Mouse (Mus musculus) liver, embryonic 14.5 days (tissue): ENCODE data around the gene Rpl23a. TPM values are rescaled to one million over a fixed set of nuclear protein-coding genes. Genes with fewer than 3 reads are reported as not detected.

ENCODE experiments used
- ATAC-seq: fragments of 200-750 bp; cut with Nextera tagmentation; 2 replicates; pipeline ENCODE4 v1.8.0; 2017; ENCODE audit warnings: moderate number of reproducible peaks, mild to moderate bottlenecking, moderate library complexity; ENCODE audit not compliant: insufficient read depth
- DNase-seq, 3 experiments: peaks; one replicate each; pipeline ENCODE4 v3.0.0-alpha.2; 2012 to 2013; ENCODE audit warnings: low read depth in 3 of 3, low spot score in 3 of 3
- H3K27ac ChIP-seq: fragments of 300-500 bp; sonication (generic); 2 replicates; pipeline ENCODE4 v1.5.1; 2014; ENCODE audit warnings: moderate library complexity, mild to moderate bottlenecking, control low read depth, inconsistent platforms
- H3K27me3 ChIP-seq: fragments of 300-500 bp; sonication (generic); 2 replicates; pipeline ENCODE4 v1.6.1; 2014; ENCODE audit warnings: mild to moderate bottlenecking, low read length, moderate library complexity; ENCODE audit not compliant: control insufficient read depth, insufficient read depth
- H3K36me3 ChIP-seq: fragments of 300-500 bp; sonication (generic); replicated peaks from 2 replicates; pipeline ENCODE4 v1.6.1; 2014; ENCODE audit warnings: low read depth; ENCODE audit not compliant: control insufficient read depth, insufficient read depth
- H3K4me1 ChIP-seq, 2 experiments: fragments of 200-500 bp in 1 of 2; fragments of 300-500 bp in 1 of 2; sonication (generic) in 1 of 2; replicated peaks; 2 replicates each; pipeline ENCODE4 v1.6.1; 2012 to 2014; ENCODE audit warnings: antibody characterized with exemption in 1 of 2, inconsistent platforms in 1 of 2, low read length in 1 of 2; ENCODE audit not compliant: control insufficient read depth in 2 of 2, insufficient read depth in 2 of 2
- H3K4me2 ChIP-seq: fragments of 300-500 bp; sonication (generic); 2 replicates; pipeline ENCODE4 v1.6.1; 2014; ENCODE audit warnings: low read depth, mild to moderate bottlenecking, control low read depth, moderate library complexity
- H3K4me3 ChIP-seq, 2 experiments: fragments of 200-500 bp in 1 of 2; fragments of 300-500 bp in 1 of 2; sonication (generic) in 1 of 2; 2 replicates each; pipeline ENCODE4 v1.5.1; 2012 to 2014; ENCODE audit warnings: low read depth in 2 of 2, low read length in 2 of 2, mild to moderate bottlenecking in 2 of 2, control low read depth in 1 of 2, inconsistent platforms in 1 of 2, moderate library complexity in 1 of 2; ENCODE audit not compliant: insufficient read depth in 1 of 2
- H3K9ac ChIP-seq: fragments of 300-500 bp; sonication (generic); replicated peaks from 2 replicates; pipeline ENCODE4 v1.6.1; 2014; ENCODE audit warnings: mild to moderate bottlenecking, control low read depth, moderate library complexity
- H3K9me3 ChIP-seq: fragments of 300-500 bp; sonication (generic); 2 replicates; pipeline ENCODE4 v1.6.1; 2016; ENCODE audit warnings: low read length, mixed read lengths; ENCODE audit not compliant: control insufficient read depth
- CTCF ChIP-seq: IDR thresholded peaks from 2 replicates; pipeline ENCODE4 v1.5.1; 2016; ENCODE audit warnings: antibody characterized with exemption, low read depth, control low read depth
- EP300 ChIP-seq: IDR thresholded peaks from 2 replicates; pipeline ENCODE4 v1.6.1; 2016; ENCODE audit warnings: antibody characterized with exemption, low read depth
- WGBS: fragments of 180-500 bp; shearing (Covaris S2); extraction: QIAGEN DNeasy Blood & Tissue Kit; methylation state at CpG from one replicate; pipeline ENCODE4 v1.1.7; 2014; ENCODE audit not compliant: insufficient replicate concordance; 5-methylcytosine and 5-hydroxymethylcytosine counted together
- polyA plus RNA-seq, 2 experiments: library from polyadenylated mRNA; depleted of rRNA in 1 of 2; stranded (reverse) in 1 of 2; unstranded in 1 of 2; fragments of >200 nt; fragmentation: Nextera tagmentation in 1 of 2; extraction: Ambion mirVana in 1 of 2; gene quantifications; 2 replicates each; pipeline versions ENCODE4 v1.2.1 to v1.2.3; 2012 to 2014

The Rpl23a gene
- polyA plus RNA-seq, 2 experiments: 1,100 to 1,347 TPM

DNA sequence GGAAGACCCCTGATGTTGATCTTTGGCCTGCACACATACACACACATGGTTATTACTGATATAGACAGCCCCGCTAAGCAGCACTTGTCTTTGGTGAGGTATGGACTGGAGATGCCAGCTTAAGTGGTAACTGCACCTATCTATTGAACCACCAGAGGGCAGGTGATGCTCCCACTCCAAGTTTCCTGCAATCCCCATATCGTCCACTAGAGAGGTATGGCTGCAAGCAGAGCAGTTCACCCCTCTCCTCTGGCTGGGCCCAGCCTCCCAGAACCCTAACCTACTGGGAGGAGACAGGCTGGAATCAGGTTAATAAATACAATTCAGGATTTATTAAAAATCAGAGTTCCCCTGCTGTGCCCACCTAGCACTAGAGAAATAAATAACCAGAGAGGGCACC, 24.3 kb downstream of the Rpl23a start:
- peak; percentile 72 for ATAC-seq
- H3K4me1 ChIP-seq: peaks cover 6 to 9% of the 10 kb centered on the region in 2 experiments
- 14% methylated on average over 2 of the region's 2 CpGs for WGBS
- no peaks in the 10 kb centered on the region for H3K9me3 ChIP-seq
- H3K4me2 ChIP-seq: no peak overlapping the region
- no peak overlapping the region for H3K9ac ChIP-seq
- TF ChIP-seq CTCF (peak; percentile 100), EP300 (no peak)
- H3K4me3 ChIP-seq: no peak overlapping the region
- peak; percentile 81 to 83 (median 82) for DNase-seq
- H3K27ac ChIP-seq: no peak overlapping the region
- peaks cover 36% of the 10 kb centered on the region for H3K36me3 ChIP-seq
- H3K27me3 ChIP-seq: no peaks in the 10 kb centered on the region

DNA sequence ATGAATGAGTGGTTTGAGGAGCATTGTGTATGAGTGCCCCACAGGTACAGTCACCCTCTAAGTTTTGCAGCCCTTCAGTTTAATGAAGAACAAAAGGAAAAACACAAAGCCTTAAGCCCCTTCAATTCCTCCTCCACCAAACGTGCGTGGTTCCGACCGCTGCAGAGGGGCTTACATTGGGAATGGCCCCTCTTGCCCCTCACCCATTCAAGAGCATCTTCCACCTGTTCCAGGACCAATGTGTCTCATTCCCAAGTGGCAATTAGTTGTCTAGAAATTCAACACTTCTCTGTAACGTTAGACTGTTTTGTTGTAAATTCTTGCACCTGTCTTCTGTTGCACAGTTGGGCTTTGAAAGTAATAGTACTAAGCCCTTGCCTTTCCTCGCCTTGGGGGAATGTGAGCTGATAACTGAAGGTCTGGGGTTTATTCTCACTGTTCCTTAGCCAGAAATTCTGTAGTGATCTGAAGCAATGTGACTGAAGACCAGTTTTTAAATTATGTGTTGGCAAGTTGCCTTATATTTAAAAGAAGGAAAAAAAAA, 27.2 kb downstream of the Rpl23a start:
- ATAC-seq (no peak), DNase-seq (no peak)
- no peak overlapping the region for H3K27ac ChIP-seq
- TF ChIP-seq CTCF (no peak), EP300 (no peak)
- no peak overlapping the region for H3K4me2 ChIP-seq
- H3K36me3 ChIP-seq: peaks cover 31% of the 10 kb centered on the region
- H3K4me1 ChIP-seq: no peaks in the 10 kb centered on the region
- 82% methylated on average over 6 of the region's 6 CpGs for WGBS
- H3K27me3 ChIP-seq: no peaks in the 10 kb centered on the region
- H3K9me3 ChIP-seq: no peaks in the 10 kb centered on the region
- no peak overlapping the region for H3K4me3 ChIP-seq
- no peak overlapping the region for H3K9ac ChIP-seq

DNA sequence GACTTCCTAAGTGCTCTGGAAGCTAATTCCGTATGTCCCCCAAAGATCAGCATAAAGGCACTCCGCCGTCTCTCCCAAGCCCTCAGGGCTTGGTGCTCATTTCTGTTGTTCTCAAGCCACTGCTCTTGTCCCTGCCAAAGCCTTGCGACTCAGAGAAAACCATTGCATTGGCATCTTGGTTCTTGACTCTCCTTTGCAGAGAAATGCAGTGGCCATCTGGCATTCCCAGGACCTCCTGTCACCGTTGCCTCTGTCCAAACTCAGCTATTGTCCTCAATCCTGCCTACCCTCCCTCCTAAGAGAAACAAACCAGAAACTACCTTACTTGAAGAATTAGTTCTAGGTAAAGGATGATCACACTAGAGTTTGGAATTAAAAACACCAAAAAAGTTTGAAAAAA, 27.7 kb downstream of the Rpl23a start:
- H3K9me3 ChIP-seq: no peaks in the 10 kb centered on the region
- DNase-seq (no peak), ATAC-seq (no peak)
- no peak overlapping the region for H3K4me3 ChIP-seq
- H3K27me3 ChIP-seq: no peaks in the 10 kb centered on the region
- no peak for TF ChIP-seq CTCF
- no peak for TF ChIP-seq EP300
- 77% methylated on average over 5 of the region's 5 CpGs for WGBS
- H3K36me3 ChIP-seq: peaks cover 27% of the 10 kb centered on the region
- no peak overlapping the region for H3K27ac ChIP-seq
- no peak overlapping the region for H3K9ac ChIP-seq
- H3K4me2 ChIP-seq: no peak overlapping the region
- H3K4me1 ChIP-seq: no peaks in the 10 kb centered on the region

DNA sequence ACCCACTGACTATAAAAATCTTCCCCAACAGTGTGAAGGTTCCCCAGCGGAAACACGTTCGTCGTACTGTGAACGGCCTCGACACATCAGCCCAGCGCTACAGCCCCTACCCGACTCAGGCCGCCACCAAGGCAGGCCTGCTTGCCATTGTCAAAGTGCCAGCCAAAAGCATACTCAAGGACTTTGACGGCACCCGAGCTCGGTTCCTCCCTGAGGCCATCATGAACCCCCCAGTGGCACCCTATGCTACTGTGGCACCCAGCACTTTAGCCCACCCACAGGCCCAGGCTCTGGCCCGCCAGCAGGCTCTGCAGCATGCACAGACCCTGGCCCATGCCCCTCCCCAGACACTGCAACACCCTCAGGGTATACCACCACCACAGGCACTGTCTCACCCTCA, 29.6 kb downstream of the Rpl23a start:
- TF ChIP-seq CTCF (no peak), EP300 (no peak)
- peaks cover 13% of the 10 kb centered on the region for H3K36me3 ChIP-seq
- H3K4me2 ChIP-seq: no peak overlapping the region
- no peaks in the 10 kb centered on the region for H3K4me1 ChIP-seq
- no peaks in the 10 kb centered on the region for H3K27me3 ChIP-seq
- no peak overlapping the region for H3K4me3 ChIP-seq
- H3K9ac ChIP-seq: no peak overlapping the region
- H3K27ac ChIP-seq: no peak overlapping the region
- no peak for DNase-seq
- WGBS: 87% methylated on average over 13 of the region's 13 CpGs
- no peaks in the 10 kb centered on the region for H3K9me3 ChIP-seq
- 0 out of 2 replicates have a peak, but pooled peaks have one; percentile 12 for ATAC-seq

DNA sequence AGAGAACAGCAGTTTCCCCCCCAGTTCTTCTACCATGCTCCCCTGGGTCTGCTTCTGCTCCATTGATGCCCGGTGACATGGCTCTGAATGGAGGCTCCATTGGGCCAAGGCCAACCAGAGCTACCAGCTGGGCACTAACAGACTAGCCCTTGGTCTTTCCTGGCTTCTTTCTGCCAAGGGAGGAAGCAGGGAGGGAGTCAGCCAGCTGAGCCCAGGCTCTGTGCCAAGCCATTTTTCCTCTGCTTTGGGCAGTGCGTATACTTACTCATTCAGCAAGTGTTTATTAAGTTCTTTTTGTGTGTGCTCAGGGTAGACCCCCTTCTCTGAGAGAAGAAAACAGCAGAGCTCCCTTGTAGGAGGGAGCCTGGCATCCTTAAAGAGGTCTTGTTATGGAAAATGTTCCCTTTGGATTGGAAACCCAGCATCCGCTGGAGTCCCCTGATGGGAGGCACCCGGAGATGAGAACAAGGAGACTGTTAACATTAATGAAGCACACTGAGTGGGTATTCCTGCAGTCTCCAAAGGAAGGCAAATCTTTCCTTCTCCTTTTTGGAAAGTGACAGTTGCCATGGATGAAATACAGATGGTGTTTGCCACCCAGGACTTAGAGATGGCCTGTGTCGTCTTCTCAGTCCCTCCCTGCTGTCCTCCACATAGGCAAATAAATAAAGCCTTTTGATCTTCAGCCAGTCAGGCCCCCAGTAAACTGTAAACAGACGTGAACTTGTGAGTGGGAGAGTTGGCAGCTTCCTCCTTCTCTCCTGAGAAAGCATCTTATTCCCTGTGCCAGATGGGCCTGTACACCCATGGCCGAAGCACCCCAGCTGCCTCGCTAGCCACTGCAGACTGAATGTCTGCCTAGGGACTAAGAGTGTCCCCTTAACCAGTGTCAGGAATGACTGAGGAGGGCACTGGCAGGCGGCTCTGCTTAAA, 30.8 kb downstream of the Rpl23a start:
- no peak overlapping the region for H3K4me3 ChIP-seq
- no peaks in the 10 kb centered on the region for H3K4me1 ChIP-seq
- TF ChIP-seq EP300: no peak
- no peak for TF ChIP-seq CTCF
- DNase-seq (no peak), ATAC-seq (no peak)
- H3K4me2 ChIP-seq: no peak overlapping the region
- no peak overlapping the region for H3K9ac ChIP-seq
- 84% methylated on average over 9 of the region's 9 CpGs for WGBS
- no peaks in the 10 kb centered on the region for H3K9me3 ChIP-seq
- H3K27me3 ChIP-seq: no peaks in the 10 kb centered on the region
- peaks cover 2% of the 10 kb centered on the region for H3K36me3 ChIP-seq
- H3K27ac ChIP-seq: no peak overlapping the region
